Mouse (Mus musculus): ENCODE results near the gene Spty2d1.

DNA sequence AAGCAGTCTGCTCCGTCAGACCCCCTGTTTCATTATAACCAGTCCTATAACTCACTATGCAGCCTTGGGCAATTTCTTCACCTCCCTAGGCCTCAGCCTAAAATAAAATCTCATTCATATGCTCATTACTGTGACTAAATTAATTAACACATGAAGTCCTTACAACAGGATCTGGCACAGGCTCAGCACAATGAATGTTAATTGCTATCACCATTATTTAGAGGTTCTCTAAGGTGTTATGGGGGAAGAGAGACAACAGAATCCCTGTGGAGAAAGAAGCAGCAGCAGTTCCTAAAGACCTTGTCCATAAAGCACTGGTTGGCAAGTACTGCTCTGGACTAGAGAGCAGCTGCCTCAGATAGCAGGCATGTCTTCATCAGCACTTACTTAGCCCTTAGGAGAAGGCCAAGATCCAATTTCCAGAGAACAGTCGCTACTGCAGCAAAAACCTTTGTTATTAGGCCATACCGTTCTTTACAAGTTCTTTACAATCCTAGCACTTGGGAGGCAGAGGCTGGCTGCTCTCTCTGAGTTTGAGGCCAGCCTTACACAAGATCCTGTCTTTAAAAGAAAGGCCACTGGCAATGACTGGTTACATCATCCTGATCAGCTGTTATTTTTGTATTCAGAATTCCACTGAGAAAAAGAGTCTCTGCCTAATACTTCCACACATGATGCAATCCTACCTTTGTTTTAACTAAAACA is 4.6 kb downstream of the Spty2d1 start:
- TF ChIP-seq CTCF (IDR thresholded peaks at IDR 0.05; ENCODE audit: low read depth, low read length) (no peak), POLR2A (IDR thresholded peaks at IDR 0.05; ENCODE audit: borderline replicate concordance, low read depth, low read length) (no peak)
